16 mouse cellular contexts compared by ENCODE assay signal in the genomic region with DNA sequence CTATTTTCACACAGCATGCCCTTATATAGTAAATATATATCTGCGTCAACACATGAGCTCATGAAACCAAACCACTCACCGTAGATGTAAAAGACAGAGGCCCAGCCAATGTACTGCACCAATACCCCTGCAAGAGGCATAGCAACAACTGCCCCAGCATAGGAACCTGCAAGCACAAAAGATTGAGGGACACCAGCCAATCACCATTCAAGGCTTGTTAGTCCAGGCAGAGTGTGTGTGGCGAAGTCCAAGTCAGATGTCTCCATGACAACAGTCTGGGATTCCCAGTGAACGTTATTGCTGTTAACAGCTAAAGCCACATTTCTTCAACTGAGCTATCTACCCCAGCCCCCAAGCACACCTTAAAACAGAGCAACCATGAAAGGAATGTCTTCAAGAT. TPM values are rescaled to one million over a fixed set of nuclear protein-coding genes. Genes with fewer than 3 reads are reported as not detected.
A peak's percentile ranks its signal among the peaks of the same experiment; 100 is the strongest.
DNase-seq lines count a peak whose midpoint lies in the region; ATAC-seq lines count a peak whose summit lies in the region.
"Had no signal": no experiment of that assay in that cellular context is flagged by ENCODE, and none has a peak within 500 bp of the region (broad histone marks: within the 10 kb centered on the region; RNA-seq: fewer than 3 reads in every experiment).

No protein-coding gene starts in this region.

- H3K36me3 ChIP-seq in liver, embryonic 12.5 days: no peaks in the 10 kb centered on the region
- H3K36me3 ChIP-seq in liver, embryonic 11.5 days (ENCODE audit: control insufficient read depth, insufficient read depth, low read length): no peaks in the 10 kb centered on the region
- H3K36me3 ChIP-seq in hindbrain, embryonic 13.5 days: no peaks in the 10 kb centered on the region
- H3K36me3 ChIP-seq in midbrain, embryonic 13.5 days: no peaks in the 10 kb centered on the region

- H3K4me2 ChIP-seq in liver, embryonic 12.5 days: no peak overlapping the region
- H3K4me2 ChIP-seq in liver, embryonic 11.5 days: no peak overlapping the region
- H3K4me2 ChIP-seq in hindbrain, embryonic 13.5 days: no peak overlapping the region
- H3K4me2 ChIP-seq in midbrain, embryonic 13.5 days (replicated peaks): no peak overlapping the region

- no peak overlapping the region for H3K9ac ChIP-seq in liver, embryonic 12.5 days
- no peak overlapping the region for H3K9ac ChIP-seq in liver, embryonic 11.5 days (ENCODE audit: low read depth, low read length)
- H3K9ac ChIP-seq in hindbrain, embryonic 13.5 days: no peak overlapping the region
- H3K9ac ChIP-seq in midbrain, embryonic 13.5 days (replicated peaks): no peak overlapping the region
- H3K9ac ChIP-seq: liver, embryonic 14.5 days had no signal

- WGBS in liver, embryonic 12.5 days (ENCODE audit: insufficient replicate concordance): 63% methylated on average over 4 of the region's 4 CpGs
- WGBS in liver, embryonic 11.5 days: 65% methylated on average over 4 of the region's 4 CpGs
- WGBS in hindbrain, embryonic 13.5 days: 41% methylated on average over 4 of the region's 4 CpGs
- WGBS in midbrain, embryonic 13.5 days: 32% methylated on average over 4 of the region's 4 CpGs

- DNase-seq in liver, embryonic 11.5 days (ENCODE audit: low spot score): no peak
- peak; percentile 62 for DNase-seq in embryo, embryonic 10 days (ENCODE audit: low spot score)
- DNase-seq in heart, adult 18-20 months: no peak
- no peak for DNase-seq in heart, postnatal 36 days
- DNase-seq in testis, postnatal 10 days (ENCODE audit: low spot score): no peak
- DNase-seq: adrenal gland, postnatal 10 days; cerebellum, adult 18-20 months; kidney, postnatal 10 days had no signal

- peaks cover 20% of the 10 kb centered on the region for H3K4me1 ChIP-seq in liver, embryonic 12.5 days
- H3K4me1 ChIP-seq in liver, embryonic 11.5 days (replicated peaks; ENCODE audit: control insufficient read depth, insufficient read depth, low read length): peaks cover 9% of the 10 kb centered on the region
- H3K4me1 ChIP-seq in hindbrain, embryonic 13.5 days (replicated peaks): no peaks in the 10 kb centered on the region
- peaks cover 4% of the 10 kb centered on the region for H3K4me1 ChIP-seq in midbrain, embryonic 13.5 days (replicated peaks)

- intact Hi-C loops in heart, postnatal 36 days (cut with DNase I): no loop called here

- peak; percentile 32; the same call in 1 of the 2 replicates for ATAC-seq in liver, embryonic 12.5 days
- ATAC-seq in liver, embryonic 11.5 days (replicated peaks; ENCODE audit: low FRiP score): no peak; the same call in 1 of the 2 replicates
- ATAC-seq in hindbrain, embryonic 13.5 days (ENCODE audit: low FRiP score): 0 out of 2 replicates have a peak, but pooled peaks have one; percentile 52
- ATAC-seq in midbrain, embryonic 13.5 days: peak; percentile 77

- no peak overlapping the region for H3K4me3 ChIP-seq in liver, embryonic 12.5 days
- no peak overlapping the region for H3K4me3 ChIP-seq in liver, embryonic 11.5 days (ENCODE audit: low read depth, low read length)
- no peak overlapping the region for H3K4me3 ChIP-seq in hindbrain, embryonic 13.5 days
- no peak overlapping the region for H3K4me3 ChIP-seq in midbrain, embryonic 13.5 days (replicated peaks)

- no peak overlapping the region for H3K27ac ChIP-seq in liver, embryonic 12.5 days
- H3K27ac ChIP-seq in liver, embryonic 11.5 days (ENCODE audit: low read depth, low read length): no peak overlapping the region
- no peak overlapping the region for H3K27ac ChIP-seq in hindbrain, embryonic 13.5 days
- H3K27ac ChIP-seq in midbrain, embryonic 13.5 days: no peak overlapping the region
- H3K27ac ChIP-seq: liver, embryonic 14.5 days had no signal

- no peaks in the 10 kb centered on the region for H3K27me3 ChIP-seq in liver, embryonic 12.5 days (replicated peaks)
- H3K27me3 ChIP-seq in liver, embryonic 11.5 days (replicated peaks; ENCODE audit: control insufficient read depth, insufficient read depth, low read length): no peaks in the 10 kb centered on the region
- no peaks in the 10 kb centered on the region for H3K27me3 ChIP-seq in hindbrain, embryonic 13.5 days
- H3K27me3 ChIP-seq in midbrain, embryonic 13.5 days: no peaks in the 10 kb centered on the region

- H3K9me3 ChIP-seq in liver, embryonic 12.5 days (replicated peaks): no peaks in the 10 kb centered on the region
- no peaks in the 10 kb centered on the region for H3K9me3 ChIP-seq in liver, embryonic 11.5 days (ENCODE audit: control insufficient read depth, low read length)
- no peaks in the 10 kb centered on the region for H3K9me3 ChIP-seq in hindbrain, embryonic 13.5 days
- no peaks in the 10 kb centered on the region for H3K9me3 ChIP-seq in midbrain, embryonic 13.5 days

RNA-seq across cellular contexts. Expression of a gene that starts 28.3 kb away (rescaled TPM):
- 0.02 and 0.05 TPM in 2 replicates for polyA plus RNA-seq in liver, embryonic 12.5 days (2016; fragmentation: Nextera tagmentation; extraction: Ambion mirVana)
- polyA plus RNA-seq in liver, embryonic 11.5 days (2014; fragmentation: Nextera tagmentation; extraction: Ambion mirVana): 0.13 TPM in 1 of 2 replicates, not detected in the other
- 1.9 and 3.7 TPM in 2 replicates for polyA plus RNA-seq in hindbrain, embryonic 13.5 days (2015; fragmentation: Nextera tagmentation; extraction: Ambion mirVana)
- 1.0 and 2.3 TPM in 2 replicates for polyA plus RNA-seq in midbrain, embryonic 13.5 days (2015; fragmentation: Nextera tagmentation; extraction: Ambion mirVana)
- total RNA-seq in heart, adult 18-20 months (2021): not detected
- total RNA-seq in heart, postnatal 36 days (2021): not detected
- total RNA-seq: granulocyte monocyte progenitor cell, adult 5-6 weeks; hematopoietic stem cell, adult 5-6 weeks; megakaryocyte progenitor cell, adult 5-6 weeks had no signal

RNA-seq across cellular contexts. Expression of a gene that starts 59.4 kb away (rescaled TPM):
- 2.2 and 2.8 TPM in 2 replicates for polyA plus RNA-seq in liver, embryonic 12.5 days (2016; fragmentation: Nextera tagmentation; extraction: Ambion mirVana)
- polyA plus RNA-seq in liver, embryonic 11.5 days (2014; fragmentation: Nextera tagmentation; extraction: Ambion mirVana): 0.99 and 1.9 TPM in 2 replicates
- not detected in 2 replicates for polyA plus RNA-seq in hindbrain, embryonic 13.5 days (2015; fragmentation: Nextera tagmentation; extraction: Ambion mirVana)
- 0.13 TPM in 1 of 2 replicates, not detected in the other for polyA plus RNA-seq in midbrain, embryonic 13.5 days (2015; fragmentation: Nextera tagmentation; extraction: Ambion mirVana)
- total RNA-seq in heart, adult 18-20 months (2021): under 1 TPM; 0.28 to 0.37 TPM
- under 1 TPM; 0.43 to 0.64 TPM for total RNA-seq in heart, postnatal 36 days (2021)
- total RNA-seq: granulocyte monocyte progenitor cell, adult 5-6 weeks; hematopoietic stem cell, adult 5-6 weeks; megakaryocyte progenitor cell, adult 5-6 weeks had no signal
- polyA plus RNA-seq: embryonic facial prominence, embryonic 11.5 days had no signal
